Mouse (Mus musculus): ENCODE data around the gene Gkap1.
A peak's percentile ranks its signal among the peaks of the same experiment; 100 is the strongest.

The Gkap1 gene

DNA sequence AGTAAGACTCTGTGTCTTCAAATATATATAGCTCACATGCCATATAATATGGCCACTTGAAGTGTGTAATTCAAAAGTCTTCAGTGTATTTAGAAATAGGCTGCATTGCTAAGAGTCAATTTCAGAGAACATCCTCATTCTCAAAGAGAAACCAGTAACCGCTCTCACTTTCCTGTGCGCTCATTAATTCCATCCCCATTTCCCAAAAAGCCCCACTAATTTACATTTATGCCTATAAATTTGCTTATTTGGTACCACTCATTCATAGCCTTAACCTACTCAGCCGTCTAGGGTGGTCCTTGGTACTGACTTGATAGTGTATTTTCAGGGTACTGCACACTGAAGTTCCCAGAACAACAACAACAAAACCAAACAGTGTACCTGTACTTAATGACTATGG, 73.6 kb downstream of the Gkap1 start:
- peak; percentile 38 for DNase-seq (ENCODE audit: low read depth, low spot score)

DNA sequence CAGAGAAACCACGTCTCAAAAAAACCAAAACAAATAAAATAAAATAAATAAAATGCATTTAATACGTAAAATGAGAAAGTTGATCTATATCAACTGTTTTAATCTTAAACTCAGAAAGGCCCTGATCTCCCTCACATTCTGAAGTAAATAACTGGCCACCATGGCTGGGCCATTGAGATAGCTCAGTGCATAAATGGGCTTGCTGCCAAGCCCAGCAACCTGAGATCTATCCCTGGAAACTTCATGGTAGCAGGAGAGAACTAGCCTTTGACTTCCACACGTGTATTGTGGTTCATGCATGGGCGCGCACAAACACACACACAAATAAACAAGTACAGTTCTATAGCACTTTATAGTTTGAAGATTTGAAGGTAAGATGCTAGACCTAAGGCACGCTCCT, 74.2 kb downstream of the Gkap1 start:
- no peak for DNase-seq (ENCODE audit: low read depth, low spot score)

DNA sequence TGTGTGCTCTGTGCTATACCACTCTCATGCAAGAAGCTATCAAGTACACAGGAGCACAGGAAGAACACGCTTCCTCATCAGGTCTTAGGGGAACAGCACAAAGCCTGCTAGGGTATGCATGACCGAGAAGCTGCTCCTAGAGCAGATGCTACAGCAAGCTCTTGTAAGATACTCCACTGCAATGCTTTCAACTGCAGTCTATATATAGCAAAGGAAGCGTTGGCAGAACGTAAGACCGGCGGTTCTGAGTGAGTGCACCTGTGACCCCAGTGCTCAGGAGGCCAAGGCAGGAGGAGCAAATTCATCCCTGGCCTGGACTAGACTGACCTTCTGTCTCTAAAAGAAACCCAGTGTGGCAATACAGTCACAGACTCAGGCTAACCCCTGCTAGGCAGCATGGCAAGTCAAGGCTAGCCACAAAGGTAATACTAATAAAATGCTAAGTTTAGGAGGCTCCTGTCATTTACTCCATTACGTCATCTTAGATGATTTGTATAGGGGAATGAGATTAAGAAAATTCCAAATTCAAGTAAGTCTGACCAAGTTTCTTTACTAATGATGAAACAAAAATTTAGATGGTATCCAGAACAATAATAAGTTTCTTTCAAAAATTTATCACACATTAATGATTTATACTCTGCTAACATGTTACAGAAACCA, 77.4 kb downstream of the Gkap1 start:
- DNase-seq (ENCODE audit: low read depth, low spot score), result peak; percentile 84

DNA sequence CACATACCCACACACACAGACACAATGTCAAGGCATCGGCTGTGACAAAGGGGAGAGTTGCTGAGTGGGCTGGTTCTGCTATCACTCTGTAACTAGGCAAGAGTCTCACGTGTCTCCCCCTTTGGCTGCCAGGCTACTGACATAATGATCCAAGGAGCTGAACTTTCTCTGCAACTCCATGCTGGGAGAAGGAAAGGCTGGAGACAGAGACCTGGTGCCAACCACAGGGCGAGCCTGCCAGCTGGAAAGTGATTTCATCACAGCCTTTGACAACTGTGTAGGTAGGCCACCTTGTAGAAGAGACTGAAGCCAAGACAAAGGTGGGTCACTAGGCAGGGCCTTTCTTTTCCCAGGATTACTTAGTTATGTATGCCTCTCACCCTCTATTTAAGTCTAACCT, 78.3 kb downstream of the Gkap1 start:
- no peak for DNase-seq (ENCODE audit: low read depth, low spot score)

DNA sequence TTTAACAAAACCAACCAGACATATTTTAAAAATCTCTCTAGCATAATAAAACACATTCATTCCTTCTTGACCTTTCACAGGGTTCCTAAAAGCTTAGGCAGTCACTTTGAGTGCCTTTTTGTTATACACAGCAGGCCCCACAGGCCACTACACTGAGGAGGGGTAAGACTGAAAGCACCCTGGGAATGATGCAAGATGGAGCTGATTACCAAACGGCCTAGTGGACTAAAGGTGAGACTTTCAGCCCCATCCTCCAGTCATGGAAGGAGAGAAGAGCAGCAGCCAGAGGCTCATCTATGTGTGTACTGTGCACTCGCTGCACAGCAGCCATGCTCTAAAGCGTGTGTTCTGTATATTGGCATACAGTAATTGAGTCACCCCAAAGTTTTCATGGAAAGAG, 80.6 kb downstream of the Gkap1 start:
- no peak for DNase-seq (ENCODE audit: low read depth, low spot score)

DNA sequence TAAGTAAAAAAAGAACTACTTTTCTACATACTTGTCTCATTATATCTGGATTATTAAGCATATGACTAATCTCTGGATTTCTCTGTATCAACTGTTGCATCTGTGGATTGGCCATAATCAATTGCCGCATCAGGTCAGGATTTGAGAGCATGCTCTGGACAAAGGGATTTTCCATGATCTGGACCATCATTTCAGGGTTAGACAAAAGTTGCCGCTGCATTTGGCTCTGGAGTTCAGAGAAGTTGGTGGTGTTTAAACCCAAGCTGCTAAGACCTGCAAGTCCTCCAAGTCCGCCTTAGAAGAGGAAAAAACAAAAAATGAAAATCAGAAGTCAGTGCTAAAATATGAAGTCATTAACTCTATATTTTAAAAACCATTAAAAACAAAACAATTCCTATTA, 82.3 kb downstream of the Gkap1 start:
- no peak for DNase-seq (ENCODE audit: low read depth, low spot score)

DNA sequence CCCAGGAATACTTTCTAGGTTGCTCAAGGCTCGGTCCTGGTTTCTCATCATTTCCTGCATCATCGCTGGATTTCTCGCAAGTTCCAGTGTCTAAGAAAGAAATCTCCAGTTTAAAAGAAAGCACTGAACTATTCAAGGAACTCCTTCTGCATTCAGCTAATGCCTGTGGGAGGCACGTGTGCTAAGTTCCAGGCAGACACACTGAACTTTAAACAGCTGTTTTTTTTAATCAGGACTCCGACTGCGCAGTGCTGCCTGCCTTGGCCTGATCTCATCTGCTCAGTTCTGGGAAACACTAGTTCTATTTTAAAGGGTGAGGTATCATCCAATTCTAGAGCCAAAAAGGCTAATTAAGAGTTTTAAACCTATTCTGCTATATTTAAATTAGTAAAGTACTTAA, 83.4 kb downstream of the Gkap1 start:
- no peak for DNase-seq (ENCODE audit: low read depth, low spot score)

DNA sequence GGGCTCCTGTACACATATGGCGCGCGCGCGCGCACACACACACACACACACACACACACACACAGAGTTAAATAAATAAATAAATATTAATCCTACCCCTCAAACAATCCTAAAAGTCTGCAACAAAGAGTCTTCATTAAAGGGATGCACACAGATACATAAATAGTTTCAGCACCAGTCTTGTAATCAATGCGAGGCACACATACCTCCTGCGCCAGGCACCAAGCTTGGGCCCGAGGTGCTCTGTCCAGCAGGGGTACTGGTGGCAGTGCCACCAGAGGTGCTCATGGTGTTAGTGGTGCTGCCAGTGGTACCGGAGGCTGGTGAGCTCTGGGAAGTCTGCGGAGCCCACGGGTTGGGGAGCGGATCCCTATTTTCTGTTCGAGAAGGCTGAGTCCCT, 84.0 kb downstream of the Gkap1 start:
- DNase-seq (ENCODE audit: low read depth, low spot score), result no peak

DNA sequence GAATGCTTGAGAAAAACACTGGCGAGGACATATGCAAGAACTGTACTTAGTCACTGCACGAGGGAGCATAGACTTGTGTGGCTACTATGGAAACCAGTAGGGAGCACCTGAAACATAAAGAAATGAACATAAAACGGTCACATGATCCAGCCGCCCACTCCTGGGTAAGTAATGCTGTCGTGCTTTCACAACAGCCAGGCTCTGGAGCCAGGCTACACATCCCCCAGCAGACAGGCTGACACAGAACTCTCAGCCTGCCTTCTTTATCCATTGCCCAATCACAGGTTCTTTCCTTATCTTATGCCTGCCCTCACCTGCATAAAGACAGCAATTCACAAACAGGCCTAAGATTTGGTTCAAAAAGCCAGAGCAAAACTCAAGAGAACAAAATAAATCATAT, 86.0 kb downstream of the Gkap1 start:
- no peak for DNase-seq (ENCODE audit: low read depth, low spot score)

- peak; percentile 84 for DNase-seq (ENCODE audit: low read depth, low spot score)
These were observed 87.1 kb downstream of the Gkap1 start for GRCm38 (mm10) chr13:58188412-58188811.

DNA sequence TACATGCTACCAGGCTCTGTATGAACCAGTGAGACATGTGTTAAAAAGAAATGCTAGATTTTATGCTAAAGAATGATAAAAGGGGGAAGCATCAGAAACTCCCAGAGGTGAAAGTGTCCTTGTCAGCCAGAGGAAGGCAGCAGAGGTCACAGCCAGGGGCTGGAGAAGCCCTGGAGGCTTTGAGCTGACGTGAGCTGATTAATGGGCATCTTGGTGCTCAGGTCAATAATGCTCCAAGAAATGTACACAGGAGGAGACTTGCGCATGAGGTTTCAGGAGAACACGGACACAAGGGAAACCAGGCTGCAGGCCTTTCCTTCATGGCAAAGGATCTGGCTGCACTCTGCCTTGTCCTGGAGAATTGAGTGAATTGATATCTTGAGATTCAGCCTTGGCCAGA, 87.7 kb downstream of the Gkap1 start:
- DNase-seq (ENCODE audit: low read depth, low spot score), result no peak

DNA sequence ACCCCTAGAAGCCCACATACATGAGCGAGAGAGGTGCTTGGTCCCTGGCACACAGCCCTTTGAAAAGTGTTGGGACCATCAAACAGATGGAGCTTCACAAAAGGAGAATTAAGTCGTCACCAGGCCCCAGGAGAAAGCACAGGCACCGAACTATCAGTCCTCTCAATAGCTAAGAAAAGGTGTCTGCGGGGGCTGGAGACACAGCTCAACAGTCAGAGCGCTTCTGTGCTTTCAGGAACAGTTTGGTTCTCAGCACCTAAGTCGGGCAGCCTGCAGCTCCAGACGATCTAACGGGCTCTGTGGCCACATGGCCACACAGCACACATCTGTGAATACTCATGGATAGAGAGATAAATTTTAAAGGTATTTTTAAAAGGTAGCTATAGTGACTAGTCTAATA, 89.2 kb downstream of the Gkap1 start:
- DNase-seq (ENCODE audit: low read depth, low spot score), result no peak

DNA sequence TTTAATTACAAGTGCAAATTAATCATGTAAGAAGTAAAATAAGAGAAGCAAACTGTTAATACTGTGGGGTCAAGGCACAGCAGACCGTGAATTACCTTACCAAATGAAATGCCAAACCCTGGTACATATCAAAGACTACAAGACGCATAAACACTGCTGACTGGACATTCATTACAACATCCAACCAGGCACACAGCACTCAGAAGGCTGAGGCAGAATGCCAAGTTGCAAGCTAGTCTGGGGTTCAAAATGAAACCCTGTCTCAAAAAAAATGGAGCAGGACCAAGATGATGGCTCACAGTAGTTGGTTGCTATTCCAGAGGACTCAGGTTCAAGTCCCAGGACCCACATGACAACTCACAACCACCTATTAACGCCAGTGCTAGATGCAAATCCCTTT, 91.4 kb downstream of the Gkap1 start:
- DNase-seq (ENCODE audit: low read depth, low spot score), result no peak
